In genomic region chr7:120597744-120598243, GRCm38 (mm10) we compare ENCODE assay signal across 8 mouse cellular contexts. TPM values are rescaled to one million over a fixed set of nuclear protein-coding genes. Genes with fewer than 3 reads are reported as not detected.
DNase-seq lines count a peak whose midpoint lies in the region; ATAC-seq lines count a peak whose summit lies in the region.

No protein-coding gene starts in this region.

- no peaks in the 10 kb centered on the region for H3K9me3 ChIP-seq in forebrain, embryonic 12.5 days
- H3K9me3 ChIP-seq in hindbrain, embryonic 15.5 days = no peaks in the 10 kb centered on the region
- H3K9me3 ChIP-seq in limb, embryonic 13.5 days = no peaks in the 10 kb centered on the region

- 6% methylated on average over 41 of the region's 41 CpGs for WGBS in forebrain, embryonic 12.5 days
- WGBS in hindbrain, embryonic 15.5 days = 5% methylated on average over 41 of the region's 41 CpGs
- 5% methylated on average over 41 of the region's 41 CpGs for WGBS in limb, embryonic 13.5 days

- H3K4me2 ChIP-seq in forebrain, embryonic 12.5 days = peak overlapping the region; percentile 69
- H3K4me2 ChIP-seq in hindbrain, embryonic 15.5 days = peak overlapping the region; percentile 86
- H3K4me2 ChIP-seq in limb, embryonic 13.5 days (replicated peaks) = peak overlapping the region; percentile 76

- peaks cover 3% of the 10 kb centered on the region; the same call in 1 of the 2 replicates for H3K27me3 ChIP-seq in forebrain, embryonic 12.5 days
- no peaks in the 10 kb centered on the region for H3K27me3 ChIP-seq in hindbrain, embryonic 15.5 days
- H3K27me3 ChIP-seq in limb, embryonic 13.5 days = peaks cover 17% of the 10 kb centered on the region; the same call in 1 of the 2 replicates

- peak overlapping the region; percentile 56 for H3K9ac ChIP-seq in forebrain, embryonic 12.5 days
- H3K9ac ChIP-seq in hindbrain, embryonic 15.5 days = peak overlapping the region; percentile 42
- H3K9ac ChIP-seq in limb, embryonic 13.5 days = peak overlapping the region; percentile 64

- peak; percentile 76 for ATAC-seq in cerebellum, adult (ENCODE audit: insufficient number of reproducible peaks, low FRiP score, low TSS enrichment)
- ATAC-seq in forebrain, embryonic 12.5 days (ENCODE audit: low FRiP score) = peak; percentile 79
- ATAC-seq in hindbrain, embryonic 15.5 days (ENCODE audit: low FRiP score, low read depth) = peak; percentile 88
- peak; percentile 55 for ATAC-seq in limb, embryonic 13.5 days (ENCODE audit: low FRiP score, low read depth)

- DNase-seq in kidney, adult 18-20 months = peak; percentile 2
- no peak for DNase-seq in kidney, adult 9 months
- DNase-seq in neural tube, embryonic 10.5 days (ENCODE audit: extremely low spot score, low spot score) = peak; percentile 62
- no peak for DNase-seq in spleen, adult 12 weeks (ENCODE audit: low spot score)

- peak overlapping the region; percentile 41 for H3K4me3 ChIP-seq in forebrain, embryonic 12.5 days (replicated peaks)
- peak overlapping the region; percentile 44 for H3K4me3 ChIP-seq in hindbrain, embryonic 15.5 days
- peak overlapping the region; percentile 51 for H3K4me3 ChIP-seq in limb, embryonic 13.5 days

- H3K27ac ChIP-seq in forebrain, embryonic 12.5 days = no peak overlapping the region
- peak overlapping the region; percentile 75 for H3K27ac ChIP-seq in hindbrain, embryonic 15.5 days (replicated peaks)
- H3K27ac ChIP-seq in limb, embryonic 13.5 days = no peak overlapping the region

- H3K4me1 ChIP-seq in forebrain, embryonic 12.5 days = peaks cover 6% of the 10 kb centered on the region
- peaks cover 12% of the 10 kb centered on the region; the same call in 1 of the 2 replicates for H3K4me1 ChIP-seq in hindbrain, embryonic 15.5 days (replicated peaks)
- no peaks in the 10 kb centered on the region for H3K4me1 ChIP-seq in limb, embryonic 13.5 days

- no peaks in the 10 kb centered on the region for H3K36me3 ChIP-seq in forebrain, embryonic 12.5 days (replicated peaks)
- H3K36me3 ChIP-seq in hindbrain, embryonic 15.5 days = no peaks in the 10 kb centered on the region
- no peaks in the 10 kb centered on the region for H3K36me3 ChIP-seq in limb, embryonic 13.5 days

RNA-seq across cellular contexts. Expression of gene Uqcrc2, which starts 37.2 kb away (rescaled TPM):
- 178 and 183 TPM in 2 replicates for polyA plus RNA-seq in forebrain, embryonic 12.5 days (2016; fragmentation: Nextera tagmentation; extraction: Ambion mirVana)
- 222 and 223 TPM in 2 replicates for polyA plus RNA-seq in hindbrain, embryonic 15.5 days (2015; fragmentation: Nextera tagmentation; extraction: Ambion mirVana)
- polyA plus RNA-seq in limb, embryonic 13.5 days (2015; fragmentation: Nextera tagmentation; extraction: Ambion mirVana) = 182 and 189 TPM in 2 replicates

Comparison
In these comparisons a context has a peak if more than half of its experiments do, and no peak if none do; other contexts are left out.
1. DNase-seq: peak in kidney, adult 18-20 months (single experiment) and neural tube, embryonic 10.5 days (single experiment); none in kidney, adult 9 months (single experiment) and spleen, adult 12 weeks (single experiment).
2. Peak in every context shown above with its lines, with median percentiles within 50 percentile points of each other: ATAC-seq, H3K4me2 ChIP-seq, H3K4me3 ChIP-seq and H3K9ac ChIP-seq.